Mouse (Mus musculus) brain, embryonic 14.5 days (tissue): Measurements from ENCODE around the gene Irgq. TPM values are rescaled to one million over a fixed set of nuclear protein-coding genes. Genes with fewer than 3 reads are reported as not detected.

Source experiments
- DNase-seq: peaks from one replicate; pipeline ENCODE4 v3.0.0-alpha.2; 2011; ENCODE audit warnings: low read depth
- CTCF ChIP-seq: fragments of 200-500 bp; IDR thresholded peaks from 2 replicates; pipeline ENCODE4 v1.5.1; 2012; ENCODE audit warnings: inconsistent platforms, mild to moderate bottlenecking, moderate library complexity, borderline replicate concordance; ENCODE audit not compliant: insufficient read depth, insufficient read length; ENCODE audit errors: extremely low read depth
- POLR2A ChIP-seq: fragments of 200-500 bp; IDR thresholded peaks from 2 replicates; pipeline ENCODE4 v1.6.1; 2012; ENCODE audit warnings: mild to moderate bottlenecking, inconsistent platforms, borderline replicate concordance; ENCODE audit not compliant: poor library complexity, insufficient read depth, insufficient read length, severe bottlenecking; ENCODE audit errors: extremely low read depth
- polyA plus RNA-seq: library from polyadenylated mRNA; depleted of rRNA; stranded (reverse); fragments of >200 nt; gene quantifications from 2 replicates; pipeline ENCODE4 v1.2.3, GENCODE M21; 2012

Gene Irgq
- polyA plus RNA-seq, 1 experiment, result 66.4 TPM

- no peak for DNase-seq
- no peak for TF ChIP-seq CTCF
- no peak for TF ChIP-seq POLR2A
Observed at GRCm38 (mm10) chr7:24561450-24561849, 31.0 kb downstream of the Irgq start.

- TF ChIP-seq POLR2A, result no peak
- no peak for TF ChIP-seq CTCF
- DNase-seq, result no peak
Observed at GRCm38 (mm10) chr7:24563191-24563836, 32.8 kb downstream of the Irgq start.

- no peak for DNase-seq
Observed at GRCm38 (mm10) chr7:24563837-24564206, 33.3 kb downstream of the Irgq start.

DNA sequence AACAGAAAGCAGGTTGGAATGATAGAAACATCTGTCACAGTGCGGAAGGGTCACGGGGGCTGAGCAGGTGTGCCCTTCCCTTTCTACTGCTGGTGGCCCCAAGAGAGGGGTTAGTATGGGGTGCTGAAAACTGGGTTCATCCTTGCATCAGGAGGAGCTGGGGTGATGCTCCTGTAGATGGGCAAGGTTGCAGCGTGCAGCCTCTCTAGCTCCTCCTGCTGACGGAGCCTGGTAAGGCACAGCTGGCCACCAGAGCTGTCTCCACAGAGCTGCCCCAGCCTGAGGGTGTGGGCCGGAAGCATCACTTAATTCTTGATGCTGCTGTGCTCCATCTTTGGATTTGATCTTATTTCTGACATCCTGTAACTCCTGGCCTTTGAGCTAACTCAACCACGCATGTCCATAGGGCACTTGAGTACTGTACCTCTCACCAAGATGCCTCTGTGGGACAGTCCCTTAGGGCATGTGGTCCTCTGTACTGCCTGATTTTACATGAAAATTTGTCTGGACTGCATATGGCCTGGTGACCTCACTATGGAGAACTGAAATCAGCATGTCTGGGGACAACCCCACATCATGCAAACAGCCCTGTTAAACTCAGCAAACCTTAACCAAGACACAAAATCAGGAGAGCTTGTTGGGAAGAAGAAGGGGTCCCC lies 34.2 kb downstream of the Irgq start:
- TF ChIP-seq POLR2A (no peak), CTCF (peak; percentile 89)
- peak; percentile 51 for DNase-seq

More at GRCm38 (mm10) chr7:24563837-24564206, 33.3 kb downstream of the Irgq start:
- TF ChIP-seq CTCF (no peak), POLR2A (no peak)

DNA sequence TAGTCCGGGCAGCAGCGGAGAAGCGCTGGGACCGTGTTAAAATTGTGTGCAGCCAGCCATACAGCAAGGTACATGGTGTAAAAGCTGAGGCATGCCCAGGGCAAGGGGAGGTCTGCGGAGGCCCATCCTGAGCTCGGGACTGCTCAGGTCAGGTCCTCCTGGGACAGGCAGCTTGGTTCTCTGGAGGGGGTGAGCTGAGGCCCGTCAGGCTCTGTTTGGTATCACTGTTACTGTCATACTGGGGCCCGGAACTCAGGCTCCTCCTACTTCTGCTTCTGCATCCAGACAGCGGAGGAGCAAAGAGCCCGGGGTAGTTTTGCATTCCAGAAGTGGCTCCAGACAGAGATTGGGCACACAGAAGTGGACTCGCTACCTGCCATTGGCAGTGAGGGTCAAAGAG lies 35.1 kb downstream of the Irgq start:
- TF ChIP-seq CTCF (no peak), POLR2A (no peak)
- DNase-seq, result no peak

- no peak for DNase-seq
- no peak for TF ChIP-seq POLR2A
- no peak for TF ChIP-seq CTCF
Observed at GRCm38 (mm10) chr7:24566206-24566605, 35.7 kb downstream of the Irgq start.

GRCm38 (mm10) chr7:24568512-24568911 lies 38.0 kb downstream of the Irgq start:
- no peak for DNase-seq
- no peak for TF ChIP-seq CTCF
- no peak for TF ChIP-seq POLR2A

GRCm38 (mm10) chr7:24571071-24571470 lies 40.6 kb downstream of the Irgq start:
- DNase-seq, result no peak
- no peak for TF ChIP-seq POLR2A
- TF ChIP-seq CTCF, result no peak

DNA sequence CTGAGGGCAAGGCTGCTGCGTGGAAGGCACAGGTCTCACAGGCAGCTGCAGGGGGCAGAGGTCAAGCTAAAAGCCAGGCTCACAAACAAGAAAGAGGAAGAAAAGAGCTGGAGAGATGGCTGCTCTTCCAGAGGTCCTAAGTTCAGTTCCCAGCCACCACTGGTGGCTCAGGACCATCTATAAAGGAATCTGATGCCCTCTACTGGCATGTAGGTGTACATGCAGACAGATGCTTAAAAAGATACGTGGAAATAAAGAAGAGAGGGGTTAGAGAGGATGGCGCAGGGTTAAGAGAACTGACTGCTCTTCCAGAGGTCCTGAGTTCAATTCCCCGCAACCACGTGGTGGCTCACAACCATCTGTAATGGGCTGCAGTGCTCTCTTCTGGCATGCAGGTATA lies 42.0 kb downstream of the Irgq start:
- DNase-seq, result no peak
- TF ChIP-seq CTCF, result peak; percentile 35; the same call in 1 of the 2 replicates
- TF ChIP-seq POLR2A, result no peak

DNA sequence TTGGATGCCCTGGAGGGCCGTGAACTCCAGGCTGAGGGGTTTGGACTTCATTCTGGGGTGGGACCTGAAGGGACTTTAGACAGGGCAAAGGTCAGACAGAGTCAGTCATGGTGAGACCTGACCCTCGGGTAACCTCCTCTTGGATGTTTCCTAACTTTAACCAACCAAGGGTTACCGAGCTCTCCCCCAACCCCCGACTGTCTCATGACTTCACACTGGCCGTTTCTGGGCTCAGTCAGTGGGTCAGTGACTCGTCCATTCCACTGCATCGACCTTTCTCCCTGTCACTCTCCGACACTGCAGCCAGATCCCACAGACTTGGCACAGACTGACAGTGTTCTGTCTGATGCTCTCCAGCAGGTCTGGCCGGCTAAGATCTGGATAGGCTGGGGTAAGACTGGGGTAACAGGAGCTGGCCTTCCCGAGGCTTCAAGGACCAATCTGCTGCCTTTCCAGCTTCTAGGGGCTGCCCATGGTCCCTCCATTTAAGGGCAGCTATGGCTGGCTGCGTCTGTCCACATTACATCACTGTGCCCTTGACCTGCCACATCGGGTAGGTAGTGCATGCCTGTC lies 43.8 kb downstream of the Irgq start:
- DNase-seq, result no peak
- TF ChIP-seq POLR2A (no peak), CTCF (no peak)

- TF ChIP-seq POLR2A (no peak), CTCF (no peak)
- DNase-seq, result no peak
Observed at GRCm38 (mm10) chr7:24577811-24578210, 47.3 kb downstream of the Irgq start.
